Mouse (Mus musculus) liver, embryonic 14.5 days (tissue): ENCODE measurements at regions not wholly inside any gene's neighbourhood (a gene's known extent, or its start where the extent isn't known, plus 50 kb on each side); places are given as distances from the start of the nearest gene placed in this dataset.

Experiments used
- CTCF ChIP-seq: IDR thresholded peaks from 2 replicates; pipeline ENCODE4 v1.5.1; 2016; ENCODE audit warnings: antibody characterized with exemption, low read depth, control low read depth
- EP300 ChIP-seq: IDR thresholded peaks from 2 replicates; pipeline ENCODE4 v1.6.1; 2016; ENCODE audit warnings: antibody characterized with exemption, low read depth

- TF ChIP-seq EP300 (no peak), CTCF (no peak)
Observed at GRCm38 (mm10) chr6:99978164-99978746, 252.1 kb upstream of the Prok2 start.
